Mouse (Mus musculus): ENCODE measurements at regions not wholly inside any gene's neighbourhood (a gene's known extent, or its start where the extent isn't known, plus 50 kb on each side); places are given as distances from the start of the nearest gene placed in this dataset.

DNA sequence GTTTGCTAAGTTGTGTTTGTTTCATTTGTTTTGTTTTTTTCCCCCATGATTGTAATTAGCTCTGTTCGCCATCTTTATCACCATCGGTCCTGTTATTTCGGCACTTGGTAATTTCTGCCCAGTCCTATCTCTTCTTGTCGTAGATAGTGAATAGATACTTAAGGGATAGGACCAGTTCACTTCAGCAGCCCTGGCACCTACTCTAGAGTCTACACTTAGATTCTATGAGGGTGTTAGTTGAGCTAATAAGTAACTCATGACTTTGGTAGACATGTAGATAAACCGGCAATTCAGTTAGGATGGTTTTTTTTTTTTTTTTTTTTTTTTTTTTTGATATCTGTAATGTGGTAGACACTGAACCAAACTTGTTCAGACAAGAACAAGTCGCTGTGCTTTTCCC, 72.5 kb upstream of the Bmper start:
- 84% methylated on average over 6 of the region's 6 CpGs for WGBS
- TF ChIP-seq POLR2A (IDR thresholded peaks at IDR 0.05; ENCODE audit: low read depth, low read length) (no peak), CTCF (conservative IDR thresholded peaks at IDR 0.05; ENCODE audit: insufficient read depth, insufficient read length, low read depth, low read length) (no peak)
- Histone ChIP-seq H3K27me3 (replicated peaks; ENCODE audit: control insufficient read depth, insufficient read depth, low read length) (no peaks in the 10 kb centered on the region; the same call in 1 of the 2 replicates), H3K27ac (ENCODE audit: insufficient read depth, low read depth, low read length) (no peak overlapping the region), H3K4me1 (ENCODE audit: control insufficient read depth, insufficient read depth, low read length) (no peaks in the 10 kb centered on the region), H3K36me3 (ENCODE audit: control insufficient read depth, insufficient read depth, low read length) (no peaks in the 10 kb centered on the region), H3K4me3 (ENCODE audit: insufficient read depth, low read depth, low read length) (no peak overlapping the region)
- no peak for DNase-seq

DNA sequence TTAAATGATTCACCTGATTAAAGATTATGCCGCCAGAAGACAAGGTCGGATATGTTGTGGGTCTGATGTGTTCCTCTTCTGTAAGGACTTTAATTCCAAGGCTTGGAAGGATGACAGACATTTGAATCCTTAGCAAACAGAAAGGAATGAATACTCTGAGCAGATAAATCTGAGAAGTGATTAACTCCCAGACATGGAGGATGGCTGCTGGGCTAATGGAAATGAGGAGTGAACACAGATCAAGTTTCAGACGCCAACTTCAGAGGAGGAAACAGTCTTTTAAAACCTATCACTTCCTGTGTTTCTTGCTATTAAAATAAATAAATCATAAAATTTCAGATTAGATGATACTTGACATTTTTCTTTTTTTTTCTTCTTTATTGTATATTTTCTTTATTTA, 72.0 kb upstream of the Bmper start:
- H3K4me3 ChIP-seq (ENCODE audit: insufficient read depth, low read depth, low read length), result no peak overlapping the region
- no peaks in the 10 kb centered on the region; the same call in 1 of the 2 replicates for H3K27me3 ChIP-seq (replicated peaks; ENCODE audit: control insufficient read depth, insufficient read depth, low read length)
- DNase-seq, result no peak
- TF ChIP-seq POLR2A (IDR thresholded peaks at IDR 0.05; ENCODE audit: low read depth, low read length) (no peak), CTCF (conservative IDR thresholded peaks at IDR 0.05; ENCODE audit: insufficient read depth, insufficient read length, low read depth, low read length) (no peak)
- 48% methylated on average over 3 of the region's 3 CpGs for WGBS
- H3K36me3 ChIP-seq (ENCODE audit: control insufficient read depth, insufficient read depth, low read length), result no peaks in the 10 kb centered on the region
- H3K27ac ChIP-seq (ENCODE audit: insufficient read depth, low read depth, low read length), result no peak overlapping the region
- H3K4me1 ChIP-seq (ENCODE audit: control insufficient read depth, insufficient read depth, low read length), result no peaks in the 10 kb centered on the region

DNA sequence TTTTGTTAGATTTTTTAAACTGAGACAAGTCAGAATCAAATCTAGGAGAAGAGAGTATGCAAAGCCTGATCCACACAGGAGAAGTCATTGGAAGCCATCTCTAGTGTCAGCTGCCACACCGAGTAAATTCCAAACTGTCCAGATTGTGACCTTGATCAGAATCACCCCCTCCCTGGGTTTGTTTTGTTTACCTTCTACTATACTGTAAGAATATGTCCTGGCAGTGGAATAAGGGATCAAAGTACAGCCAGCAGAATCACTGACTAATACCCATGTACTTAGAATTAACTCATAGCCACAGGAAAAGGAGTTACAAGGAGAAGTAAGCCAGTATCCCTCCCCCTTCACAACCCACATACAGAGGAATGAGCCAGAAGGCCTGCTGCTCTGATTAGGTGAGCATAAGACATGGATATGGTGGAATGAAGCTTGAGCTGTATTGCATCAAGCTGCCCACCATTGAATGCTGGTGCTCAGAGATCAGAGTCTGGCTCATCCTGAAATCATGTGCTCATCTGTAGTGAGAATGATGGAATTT, 70.9 kb upstream of the Bmper start:
- 55% methylated on average over 1 of the region's 1 CpGs for WGBS
- TF ChIP-seq POLR2A (IDR thresholded peaks at IDR 0.05; ENCODE audit: low read depth, low read length) (no peak), CTCF (conservative IDR thresholded peaks at IDR 0.05; ENCODE audit: insufficient read depth, insufficient read length, low read depth, low read length) (no peak)

DNA sequence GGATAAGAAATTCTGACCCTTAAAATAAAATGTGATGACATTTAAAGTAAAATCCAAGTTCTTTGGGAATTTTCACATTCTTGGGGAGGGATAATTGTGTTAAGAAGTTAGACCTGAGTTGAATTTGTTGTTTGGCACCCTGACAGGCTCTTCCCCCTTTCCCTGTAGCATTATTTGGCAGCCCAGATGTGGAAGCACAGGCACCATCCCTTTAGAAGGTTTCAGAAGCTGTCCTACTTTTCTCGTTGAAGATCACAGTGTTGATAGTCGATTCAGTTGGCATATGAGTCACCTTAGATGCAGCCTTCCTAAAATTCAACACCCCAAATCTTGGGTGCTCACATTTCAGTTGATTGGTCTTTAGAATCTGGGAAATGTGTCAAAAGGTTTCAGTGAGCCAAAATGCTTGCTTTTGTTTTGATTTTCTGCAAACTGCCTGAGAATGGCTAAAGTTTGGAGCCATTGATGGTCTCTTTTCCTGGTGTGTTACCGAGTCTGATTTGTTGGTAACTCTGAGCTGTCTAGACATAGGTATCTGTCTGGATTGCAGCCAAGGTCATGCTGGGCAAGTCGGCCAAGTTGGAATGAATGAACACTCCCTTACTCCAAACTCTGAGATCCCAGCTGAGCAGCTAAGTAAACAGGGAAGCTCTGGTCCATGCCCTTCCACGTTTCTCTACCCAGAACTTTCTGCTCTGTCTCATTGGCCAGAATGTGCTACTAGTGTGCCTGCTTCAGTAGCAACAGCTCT, 65.9 kb upstream of the Bmper start:
- no peak for TF ChIP-seq POLR2A (IDR thresholded peaks at IDR 0.05; ENCODE audit: low read depth, low read length)
- TF ChIP-seq CTCF (conservative IDR thresholded peaks at IDR 0.05; ENCODE audit: insufficient read depth, insufficient read length, low read depth, low read length), result no peak
- no peaks in the 10 kb centered on the region for H3K36me3 ChIP-seq (ENCODE audit: control insufficient read depth, insufficient read depth, low read length)
- no peak overlapping the region for H3K4me3 ChIP-seq (ENCODE audit: insufficient read depth, low read depth, low read length)
- WGBS, result 35% methylated on average over 5 of the region's 5 CpGs
- H3K4me1 ChIP-seq (ENCODE audit: control insufficient read depth, insufficient read depth, low read length), result no peaks in the 10 kb centered on the region
- DNase-seq, result no peak
- no peak overlapping the region for H3K27ac ChIP-seq (ENCODE audit: insufficient read depth, low read depth, low read length)
- no peaks in the 10 kb centered on the region; the same call in 1 of the 2 replicates for H3K27me3 ChIP-seq (replicated peaks; ENCODE audit: control insufficient read depth, insufficient read depth, low read length)

More for the DNA sequence above, 70.9 kb upstream of the Bmper start:
- H3K27me3 ChIP-seq (replicated peaks; ENCODE audit: control insufficient read depth, insufficient read depth, low read length), result no peaks in the 10 kb centered on the region; the same call in 1 of the 2 replicates
- no peaks in the 10 kb centered on the region for H3K36me3 ChIP-seq (ENCODE audit: control insufficient read depth, insufficient read depth, low read length)
- no peak overlapping the region for H3K27ac ChIP-seq (ENCODE audit: insufficient read depth, low read depth, low read length)
- no peak for DNase-seq
- H3K4me3 ChIP-seq (ENCODE audit: insufficient read depth, low read depth, low read length), result no peak overlapping the region
- H3K4me1 ChIP-seq (ENCODE audit: control insufficient read depth, insufficient read depth, low read length), result no peaks in the 10 kb centered on the region

DNA sequence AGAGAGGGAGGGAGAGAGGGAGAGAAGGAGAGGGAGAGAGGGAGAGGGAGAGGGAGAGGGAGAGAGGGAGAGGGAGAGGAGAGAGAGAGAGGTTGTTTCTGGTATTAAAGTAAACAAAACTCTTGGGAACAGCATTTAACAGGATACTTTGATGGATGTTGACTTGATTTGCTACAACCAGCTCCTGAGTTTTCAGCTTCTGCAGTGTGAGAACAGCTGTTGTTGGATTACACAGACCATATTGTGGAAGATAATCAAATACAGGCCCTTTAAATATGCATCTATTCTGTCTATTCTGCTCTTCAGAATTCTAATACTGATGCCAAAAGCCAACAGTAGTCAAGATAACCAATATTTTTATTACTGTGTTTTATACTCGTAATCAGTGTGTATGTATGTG, 64.4 kb upstream of the Bmper start:
- Histone ChIP-seq H3K4me3 (ENCODE audit: insufficient read depth, low read depth, low read length) (no peak overlapping the region), H3K27me3 (replicated peaks; ENCODE audit: control insufficient read depth, insufficient read depth, low read length) (no peaks in the 10 kb centered on the region), H3K36me3 (ENCODE audit: control insufficient read depth, insufficient read depth, low read length) (no peaks in the 10 kb centered on the region), H3K27ac (ENCODE audit: insufficient read depth, low read depth, low read length) (no peak overlapping the region), H3K4me1 (ENCODE audit: control insufficient read depth, insufficient read depth, low read length) (no peaks in the 10 kb centered on the region)
- DNase-seq, result no peak
- 76% methylated on average over 1 of the region's 1 CpGs for WGBS
- TF ChIP-seq CTCF (conservative IDR thresholded peaks at IDR 0.05; ENCODE audit: insufficient read depth, insufficient read length, low read depth, low read length), result no peak
- TF ChIP-seq POLR2A (IDR thresholded peaks at IDR 0.05; ENCODE audit: low read depth, low read length), result no peak

DNA sequence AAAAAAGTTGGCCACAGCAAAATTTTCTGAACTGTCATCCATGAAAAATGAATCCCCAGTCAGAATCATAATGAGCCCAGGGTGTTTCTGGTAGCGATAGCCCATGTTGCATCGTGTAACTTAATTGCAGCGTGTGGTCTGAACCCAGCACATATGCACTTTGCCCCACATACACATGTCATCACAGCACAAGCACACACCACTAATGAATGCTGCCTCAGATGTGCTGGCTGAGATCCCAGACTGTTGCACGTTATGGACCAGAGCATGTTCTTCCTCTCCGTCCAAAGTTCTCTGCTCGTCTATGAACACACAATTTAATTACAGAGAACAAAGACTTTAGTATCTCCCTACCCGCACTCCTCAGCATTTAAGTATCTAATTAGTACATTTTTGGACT, 61.5 kb upstream of the Bmper start:
- TF ChIP-seq POLR2A (IDR thresholded peaks at IDR 0.05; ENCODE audit: low read depth, low read length), result no peak
- TF ChIP-seq CTCF (conservative IDR thresholded peaks at IDR 0.05; ENCODE audit: insufficient read depth, insufficient read length, low read depth, low read length), result no peak
- H3K4me1 ChIP-seq (ENCODE audit: control insufficient read depth, insufficient read depth, low read length), result no peaks in the 10 kb centered on the region
- H3K27ac ChIP-seq (ENCODE audit: insufficient read depth, low read depth, low read length), result no peak overlapping the region
- no peak overlapping the region for H3K4me3 ChIP-seq (ENCODE audit: insufficient read depth, low read depth, low read length)
- 54% methylated on average over 7 of the region's 7 CpGs for WGBS
- no peaks in the 10 kb centered on the region for H3K27me3 ChIP-seq (replicated peaks; ENCODE audit: control insufficient read depth, insufficient read depth, low read length)
- peak; percentile 36 for DNase-seq
- H3K36me3 ChIP-seq (ENCODE audit: control insufficient read depth, insufficient read depth, low read length), result no peaks in the 10 kb centered on the region

DNA sequence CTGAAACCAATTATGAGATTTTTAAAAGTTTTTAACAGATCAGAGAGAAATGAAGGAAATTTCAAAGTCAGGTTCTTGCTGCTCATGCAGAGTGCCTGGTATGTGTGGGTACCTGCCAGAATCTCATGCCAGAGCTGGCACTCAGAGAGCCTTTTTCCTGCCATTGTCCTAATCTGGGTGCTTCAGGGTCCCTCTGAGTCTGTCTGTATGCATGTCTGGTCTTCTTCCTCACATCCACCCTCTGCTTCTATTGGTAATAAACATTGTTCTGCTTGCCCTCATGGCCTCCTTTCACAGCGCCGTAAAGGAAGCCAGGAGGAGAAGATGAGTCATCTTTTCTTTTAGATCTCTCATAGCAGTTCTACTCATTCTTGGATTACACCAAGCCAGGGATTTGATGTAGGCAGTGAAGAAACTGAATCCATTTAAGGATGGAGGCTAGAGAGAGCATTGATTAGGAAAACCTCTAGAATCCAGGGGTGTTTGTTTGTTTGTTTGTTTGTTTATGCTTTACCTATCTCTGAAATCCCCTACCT, 55.8 kb upstream of the Bmper start:
- H3K27me3 ChIP-seq (replicated peaks; ENCODE audit: control insufficient read depth, insufficient read depth, low read length), result 0 out of 2 replicates have a peak, but pooled peaks cover 2% of the 10 kb centered on the region
- peaks cover 4% of the 10 kb centered on the region; the same call in 1 of the 2 replicates for H3K4me1 ChIP-seq (ENCODE audit: control insufficient read depth, insufficient read depth, low read length)
- no peak for TF ChIP-seq CTCF (conservative IDR thresholded peaks at IDR 0.05; ENCODE audit: insufficient read depth, insufficient read length, low read depth, low read length)
- TF ChIP-seq POLR2A (IDR thresholded peaks at IDR 0.05; ENCODE audit: low read depth, low read length), result no peak
- H3K27ac ChIP-seq (ENCODE audit: insufficient read depth, low read depth, low read length), result no peak overlapping the region
- no peak overlapping the region for H3K4me3 ChIP-seq (ENCODE audit: insufficient read depth, low read depth, low read length)
- DNase-seq, result no peak
- WGBS, result 51% methylated on average over 2 of the region's 2 CpGs
- no peaks in the 10 kb centered on the region for H3K36me3 ChIP-seq (ENCODE audit: control insufficient read depth, insufficient read depth, low read length)

Measured in kidney, adult 2 months (tissue).